Mouse (Mus musculus): Measurements from ENCODE around the gene Tppp.

DNA sequence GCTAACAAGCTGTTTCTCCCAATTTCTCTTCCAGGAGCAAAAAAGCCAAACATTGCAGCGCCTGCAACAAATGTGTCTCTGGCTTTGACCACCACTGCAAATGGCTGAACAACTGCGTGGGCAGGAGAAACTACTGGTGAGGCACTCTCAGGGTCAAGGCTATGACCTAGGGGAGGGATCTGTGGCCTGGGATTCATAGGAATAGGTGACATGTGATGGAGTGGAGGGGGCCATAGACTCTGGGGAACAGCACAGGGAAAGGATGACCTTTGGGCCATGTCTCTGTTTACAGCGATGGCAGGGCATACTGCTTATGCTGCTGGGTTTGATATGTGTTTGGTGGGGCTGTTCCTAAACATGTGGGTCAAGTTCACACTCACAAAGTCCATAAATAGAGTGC is 34.7 kb upstream of the Tppp start:
- no peak for TF ChIP-seq POLR2A (IDR thresholded peaks at IDR 0.05; ENCODE audit: control insufficient read depth, extremely low read depth, insufficient read depth, low read length, poor library complexity)
- no peak for TF ChIP-seq CTCF (IDR thresholded peaks at IDR 0.05; ENCODE audit: borderline replicate concordance, control insufficient read depth, extremely low read depth, insufficient read depth, low read length, poor library complexity)
